Mouse (Mus musculus) embryo, embryonic 10.5 days (tissue): ENCODE results near the gene Slc5a7.

Experiments used
- DNase-seq: peaks from one replicate; pipeline ENCODE4 v3.0.0-alpha.2; 2015; ENCODE audit warnings: low spot score

Slc5a7 gene

DNA sequence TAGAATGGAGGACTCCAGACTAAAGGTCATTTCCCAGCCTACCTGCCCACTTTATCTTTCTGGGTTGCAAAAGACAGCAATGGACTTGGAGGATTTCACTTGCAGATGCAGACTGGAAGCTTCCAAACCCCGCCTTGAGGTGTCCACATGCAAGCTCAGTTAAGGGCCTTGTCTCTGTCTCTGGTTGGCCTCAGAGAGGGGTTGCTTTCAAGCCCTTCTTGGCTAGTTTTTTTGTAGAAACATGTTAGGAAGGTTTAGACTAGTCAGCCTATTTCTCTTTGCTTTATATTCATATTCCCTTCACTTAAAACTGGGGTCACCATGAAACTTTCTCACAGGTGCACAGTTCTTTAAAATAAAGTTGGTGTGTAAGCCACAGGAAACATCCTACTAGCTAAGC, at the start of gene Slc5a7:
Gene Slc5a7, minus strand, starts transcription at position 101 of the 400 bp plus-strand sequence.
- no peak for DNase-seq

DNA sequence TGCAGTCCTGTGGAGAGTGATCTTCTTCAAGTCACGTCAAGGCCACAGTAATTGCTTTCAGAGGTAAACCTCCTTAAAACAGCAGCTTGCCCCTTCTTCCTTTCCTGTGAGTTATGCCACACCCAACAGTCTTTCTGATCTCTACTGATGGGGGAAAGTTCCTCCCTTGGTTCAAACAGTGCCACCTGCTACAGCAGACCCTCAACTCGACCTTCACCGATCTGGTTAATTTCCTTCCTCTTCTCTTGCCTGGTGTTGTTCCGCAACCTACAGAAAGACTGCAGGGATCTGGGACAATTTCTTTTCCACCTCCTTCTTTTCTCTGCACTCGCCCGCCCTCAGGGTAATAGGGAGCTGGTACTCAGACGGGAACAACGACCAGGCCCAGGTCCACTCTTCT, 48.8 kb upstream of the Slc5a7 start:
- no peak for DNase-seq

DNA sequence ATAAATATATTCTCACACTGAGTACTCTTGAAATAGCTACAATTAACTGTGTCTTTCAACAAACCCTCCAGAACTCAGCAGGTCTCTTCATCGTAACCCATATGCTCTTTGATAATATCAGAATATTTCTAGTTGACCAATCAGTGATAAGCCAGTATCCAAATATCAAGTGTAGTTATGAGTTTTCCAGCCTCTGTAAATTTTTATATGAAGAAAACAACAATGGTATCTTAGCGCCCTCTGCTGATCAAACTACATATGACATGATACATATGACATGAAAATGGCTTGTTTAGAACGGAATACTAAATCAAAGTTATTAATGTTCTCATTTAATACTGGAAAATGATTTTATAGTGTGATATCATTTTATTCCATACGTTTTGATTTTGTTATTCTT, 44.6 kb upstream of the Slc5a7 start:
- DNase-seq = peak; percentile 81

DNA sequence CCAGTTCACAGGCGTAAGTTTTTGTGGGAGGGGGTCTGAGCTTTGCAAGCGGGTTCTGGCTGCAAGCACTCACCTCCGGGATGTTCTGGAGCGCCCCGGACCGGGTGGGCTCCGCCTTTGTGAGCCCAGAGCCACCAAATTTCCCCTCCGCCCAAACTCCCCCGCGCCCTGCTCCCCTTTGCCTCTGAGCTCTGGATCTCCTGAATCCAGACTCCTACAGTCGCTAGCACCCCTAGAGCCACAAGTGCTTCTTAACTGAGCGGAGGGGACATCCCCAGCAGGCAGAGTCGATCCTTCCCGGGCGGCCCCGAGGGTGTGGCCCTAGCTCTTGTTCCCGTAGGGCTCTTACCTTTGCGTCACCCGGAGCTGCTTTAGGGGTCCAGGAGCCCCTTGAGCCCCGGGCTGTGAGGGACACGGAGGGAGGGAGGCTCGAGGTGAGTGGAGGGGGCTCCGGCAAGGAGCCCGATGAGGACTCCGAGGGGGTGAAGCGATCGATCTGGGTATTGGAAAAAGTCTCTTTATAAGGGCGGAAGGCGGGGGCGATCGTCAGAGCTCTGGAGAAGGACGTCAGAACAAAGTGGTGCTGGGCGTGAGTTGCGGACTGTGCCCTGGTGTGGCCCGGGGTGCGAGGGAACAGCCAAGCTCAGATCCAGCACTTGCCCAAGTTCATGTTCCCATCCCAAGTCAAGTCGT, 456 bp downstream of the Slc5a7 start:
- DNase-seq = peak; percentile 46

DNA sequence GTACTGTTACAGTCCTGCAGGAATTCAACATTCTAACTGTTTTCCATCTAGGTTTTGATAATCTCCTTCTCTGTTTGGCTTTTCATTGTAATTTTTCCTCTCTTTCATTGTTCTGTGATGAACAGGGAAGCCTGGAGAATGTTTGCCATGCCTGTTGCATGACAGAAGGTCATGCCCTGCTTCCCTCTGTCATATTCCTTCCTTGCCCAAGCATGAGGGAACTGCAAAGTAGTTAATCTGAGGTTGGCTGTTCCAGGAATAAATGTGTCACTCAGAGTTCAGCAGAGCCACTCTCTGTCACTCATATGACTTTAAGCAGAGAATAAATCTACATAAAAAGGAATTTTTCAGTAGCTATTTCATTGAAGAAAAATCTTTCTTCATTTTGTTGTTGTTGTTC, 48.1 kb downstream of the Slc5a7 start:
- DNase-seq = no peak

DNA sequence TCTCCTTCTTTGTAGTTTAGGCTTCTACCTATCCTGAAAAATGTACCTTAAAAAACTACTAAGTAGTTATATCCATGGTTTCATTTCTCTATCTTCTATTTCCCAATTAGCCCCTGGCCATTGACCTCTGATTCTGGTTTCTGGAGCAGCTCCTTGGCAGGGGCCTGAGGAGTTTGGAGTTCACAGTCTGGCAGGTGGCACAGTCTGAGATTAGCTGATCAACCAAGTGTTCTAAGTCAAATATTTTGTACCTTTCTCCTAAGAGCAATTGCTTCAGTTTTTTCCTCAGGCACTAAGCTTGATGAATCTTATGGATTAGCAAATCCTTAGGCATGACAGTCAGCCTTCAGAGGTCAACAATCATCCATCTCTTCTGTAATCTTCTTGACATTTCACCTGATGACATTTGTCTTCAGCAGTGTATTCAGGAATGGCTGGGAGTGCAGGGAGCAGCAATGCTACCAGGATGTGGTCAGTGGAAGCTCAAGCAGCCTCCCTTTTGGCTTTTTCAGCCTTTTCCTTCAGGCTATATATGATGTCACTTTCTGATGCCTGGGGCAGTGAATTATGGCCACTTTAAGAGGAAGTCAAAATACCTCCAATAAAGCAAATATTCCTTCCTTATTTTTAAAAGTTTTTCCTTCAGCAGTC, 55.1 kb downstream of the Slc5a7 start:
- no peak for DNase-seq

DNA sequence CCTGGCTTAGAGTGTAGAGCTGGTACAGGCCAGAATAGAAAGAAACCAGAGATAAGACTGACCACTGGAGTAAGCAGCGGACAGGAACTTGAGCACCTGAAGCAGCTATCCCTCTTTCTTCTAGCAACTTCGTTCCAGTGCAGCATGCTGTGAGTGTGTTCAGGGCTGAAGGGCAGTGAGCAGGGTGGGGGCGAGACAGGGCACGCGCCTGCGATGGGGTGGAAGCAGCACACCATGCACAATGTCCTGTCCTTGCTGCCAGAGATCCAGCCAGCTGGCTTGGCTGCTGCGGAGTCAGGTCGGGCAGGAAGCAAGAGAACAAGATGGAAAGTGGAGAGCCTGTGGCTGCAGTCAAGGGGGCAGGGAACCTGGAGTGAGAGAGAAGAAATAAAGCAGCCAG, 59.4 kb downstream of the Slc5a7 start:
- no peak for DNase-seq
